ENCODE assay signal across 8 mouse cellular contexts in genomic region chr1:57436954-57437353, GRCm38 (mm10). TPM values are rescaled to one million over a fixed set of nuclear protein-coding genes. Genes with fewer than 3 reads are reported as not detected.
DNase-seq lines count a peak whose midpoint lies in the region; ATAC-seq and TF ChIP-seq lines count a peak whose summit lies in the region.

No protein-coding gene starts in this region.

- WGBS in forebrain, embryonic 11.5 days, result 45% methylated on average over 9 of the region's 9 CpGs
- 69% methylated on average over 9 of the region's 9 CpGs for WGBS in forebrain, embryonic 10.5 days
- WGBS in intestine, embryonic 16.5 days, result 37% methylated on average over 9 of the region's 9 CpGs

- H3K27ac ChIP-seq in forebrain, embryonic 11.5 days (ENCODE audit: low read depth, low read length), result 0 out of 2 replicates have a peak overlapping the region, but pooled peaks have one; percentile 18
- no peak overlapping the region; the same call in 1 of the 2 replicates for H3K27ac ChIP-seq in forebrain, embryonic 10.5 days
- no peak overlapping the region for H3K27ac ChIP-seq in MEL (ENCODE audit: control insufficient read depth, low read depth, low read length)
- peak overlapping the region; percentile 78 for H3K27ac ChIP-seq in intestine, embryonic 16.5 days (ENCODE audit: low read length)

- no peaks in the 10 kb centered on the region for H3K9me3 ChIP-seq in forebrain, embryonic 11.5 days (ENCODE audit: control insufficient read depth, low read length)
- no peaks in the 10 kb centered on the region for H3K9me3 ChIP-seq in forebrain, embryonic 10.5 days
- no peaks in the 10 kb centered on the region for H3K9me3 ChIP-seq in MEL (replicated peaks; ENCODE audit: insufficient read depth, low read length)
- H3K9me3 ChIP-seq in intestine, embryonic 16.5 days (ENCODE audit: control insufficient read depth, low read length), result no peaks in the 10 kb centered on the region

- no peak for ATAC-seq in forebrain, embryonic 11.5 days (replicated peaks; ENCODE audit: low FRiP score)
- ATAC-seq in intestine, embryonic 16.5 days, result 0 out of 2 replicates have a peak, but pooled peaks have one; percentile 51
- no peak for ATAC-seq in monocyte, adult 5-6 weeks (replicated peaks; ENCODE audit: insufficient number of reproducible peaks, low FRiP score, low TSS enrichment, poor library complexity, severe bottlenecking)

- H3K36me3 ChIP-seq in forebrain, embryonic 11.5 days (ENCODE audit: control insufficient read depth, insufficient read depth, low read length), result no peaks in the 10 kb centered on the region
- no peaks in the 10 kb centered on the region for H3K36me3 ChIP-seq in forebrain, embryonic 10.5 days (replicated peaks)
- H3K36me3 ChIP-seq in MEL (ENCODE audit: control insufficient read depth in 1 of 2, insufficient read depth in 2 of 2, low read length in 2 of 2), result peaks cover 0 to 4% of the 10 kb centered on the region in 2 experiments; a peak in 1 of 4 replicates
- H3K36me3 ChIP-seq in intestine, embryonic 16.5 days (ENCODE audit: control insufficient read depth, insufficient read depth, low read length), result no peaks in the 10 kb centered on the region

- no peak for TF ChIP-seq CTCF in MEL (IDR thresholded peaks at IDR 0.05 in 2 of 3, conservative IDR thresholded peaks at IDR 0.05 in 1 of 3; ENCODE audit: control insufficient read depth in 1 of 3, insufficient read depth in 1 of 3, low read depth in 2 of 3, low read length in 3 of 3, poor library complexity in 1 of 3, severe bottlenecking in 1 of 3)

- H3K4me1 ChIP-seq in forebrain, embryonic 11.5 days (replicated peaks; ENCODE audit: control insufficient read depth, insufficient read depth, low read length), result 0 out of 2 replicates have a peak, but pooled peaks cover 4% of the 10 kb centered on the region
- H3K4me1 ChIP-seq in forebrain, embryonic 10.5 days, result peaks cover 14% of the 10 kb centered on the region
- peaks cover 2 to 14% of the 10 kb centered on the region in 2 experiments; a peak in 3 of 4 replicates for H3K4me1 ChIP-seq in MEL (ENCODE audit: control insufficient read depth in 1 of 2, insufficient read depth in 2 of 2, low read length in 2 of 2)
- peaks cover 4% of the 10 kb centered on the region; the same call in 1 of the 2 replicates for H3K4me1 ChIP-seq in intestine, embryonic 16.5 days (ENCODE audit: control insufficient read depth, insufficient read depth, low read length)

- no peak overlapping the region for H3K4me3 ChIP-seq in forebrain, embryonic 11.5 days (ENCODE audit: low read depth, low read length)
- H3K4me3 ChIP-seq in forebrain, embryonic 10.5 days, result no peak overlapping the region
- H3K4me3 ChIP-seq in MEL (ENCODE audit: control insufficient read depth in 1 of 2, insufficient read depth in 1 of 2, low read depth in 2 of 2, low read length in 2 of 2), result peak overlapping the region; percentile 12 to 26
- H3K4me3 ChIP-seq in intestine, embryonic 16.5 days (ENCODE audit: low read length), result peak overlapping the region; percentile 24

- no peak for TF ChIP-seq POLR2A in MEL (IDR thresholded peaks at IDR 0.05; ENCODE audit: control insufficient read depth in 1 of 2, insufficient read depth in 1 of 2, low read depth in 1 of 2, low read length in 2 of 2, poor library complexity in 1 of 2)

- TF ChIP-seq EP300 in MEL (IDR thresholded peaks at IDR 0.05; ENCODE audit: low read depth in 1 of 2, low read length in 2 of 2), result no peak

- H3K79me2 ChIP-seq in MEL (ENCODE audit: control insufficient read depth, insufficient read depth, low read length, poor library complexity), result no peaks in the 10 kb centered on the region

- no peak for TF ChIP-seq RAD21 in MEL (IDR thresholded peaks at IDR 0.05; ENCODE audit: low read depth, low read length)

- H3K4me2 ChIP-seq in forebrain, embryonic 11.5 days (ENCODE audit: low read depth, low read length, severe bottlenecking), result no peak overlapping the region
- peak overlapping the region; percentile 46 for H3K4me2 ChIP-seq in intestine, embryonic 16.5 days (ENCODE audit: low read depth, low read length)

- no peaks in the 10 kb centered on the region for H3K27me3 ChIP-seq in forebrain, embryonic 11.5 days (ENCODE audit: control insufficient read depth, insufficient read depth, low read length)
- 0 out of 2 replicates have a peak, but pooled peaks cover under 1% of the 10 kb centered on the region for H3K27me3 ChIP-seq in forebrain, embryonic 10.5 days (ENCODE audit: poor library complexity, severe bottlenecking)
- no peaks in the 10 kb centered on the region; a peak in 1 of 4 replicates for H3K27me3 ChIP-seq in MEL (ENCODE audit: control insufficient read depth in 1 of 2, insufficient read depth in 2 of 2, low read length in 2 of 2)
- no peaks in the 10 kb centered on the region for H3K27me3 ChIP-seq in intestine, embryonic 16.5 days (replicated peaks; ENCODE audit: control insufficient read depth, insufficient read depth, low read length)

- DNase-seq in forebrain, embryonic 11.5 days (ENCODE audit: low spot score), result no peak
- no peak for DNase-seq in forebrain, embryonic 10.5 days (ENCODE audit: extremely low spot score, low spot score)
- DNase-seq in MEL (ENCODE audit: low read depth, low spot score), result peak; percentile 23
- DNase-seq in heart, adult 11 months, result peak; percentile 96
- DNase-seq in lung, postnatal 36 days, result peak; percentile 22
- no peak for DNase-seq in ovary, postnatal 14 days (ENCODE audit: low spot score)

- H3K9ac ChIP-seq in forebrain, embryonic 11.5 days (ENCODE audit: low read length), result no peak overlapping the region
- peak overlapping the region; percentile 13; the same call in 1 of the 2 replicates for H3K9ac ChIP-seq in MEL (ENCODE audit: control insufficient read depth, low read depth, low read length, poor library complexity, severe bottlenecking)
- peak overlapping the region; percentile 41 for H3K9ac ChIP-seq in intestine, embryonic 16.5 days (ENCODE audit: low read depth, low read length)

TF ChIP-seq in MEL, 35 proteins besides CTCF, POLR2A, EP300 and RAD21:
- TF ChIP-seq ZKSCAN1 (IDR thresholded peaks at IDR 0.05; ENCODE audit: low read depth, low read length), result no peak
- no peak for TF ChIP-seq TAL1 (IDR thresholded peaks at IDR 0.05; ENCODE audit: low read length)
- TF ChIP-seq NELFE (IDR thresholded peaks at IDR 0.05; ENCODE audit: low read depth, low read length), result no peak
- TF ChIP-seq SIN3A (IDR thresholded peaks at IDR 0.05; ENCODE audit: low read length), result no peak
- no peak for TF ChIP-seq MAX (IDR thresholded peaks at IDR 0.05; ENCODE audit: low read length)

RNA-seq across cellular contexts. Expression of gene Tyw5, which starts 30.1 kb away (rescaled TPM):
- polyA plus RNA-seq in forebrain, embryonic 11.5 days (2014; fragmentation: Nextera tagmentation; extraction: Ambion mirVana), result 26.9 and 31.5 TPM in 2 replicates
- polyA plus RNA-seq in forebrain, embryonic 10.5 days (2016; fragmentation: Nextera tagmentation; extraction: Ambion mirVana), result 31.7 and 37.0 TPM in 2 replicates
- total RNA-seq in MEL (2012; rRNA removed), result 15.0 and 15.8 TPM in 2 replicates
- 10 to 100 TPM in 1 of 2 experiments, not detected in 1; 18.5 TPM for polyA plus RNA-seq in MEL (2012; ENCODE audit: insufficient read depth in 1 of 2, insufficient read length in 2 of 2, low read depth in 1 of 2, low replicate concordance in 2 of 2, missing spikeins in 1 of 2)
- polyA plus RNA-seq in intestine, embryonic 16.5 days (2015; fragmentation: Nextera tagmentation; extraction: Ambion mirVana), result 19.4 and 20.0 TPM in 2 replicates
- 47.4 to 82.2 TPM (median 64.4 TPM) in 3 replicates for total RNA-seq in monocyte, adult 5-6 weeks (2017)

RNA-seq across cellular contexts. Expression of gene Maip1, which starts 30.8 kb away (rescaled TPM):
- polyA plus RNA-seq in forebrain, embryonic 11.5 days (2014; fragmentation: Nextera tagmentation; extraction: Ambion mirVana), result 17.0 and 18.4 TPM in 2 replicates
- polyA plus RNA-seq in forebrain, embryonic 10.5 days (2016; fragmentation: Nextera tagmentation; extraction: Ambion mirVana), result 18.4 and 18.6 TPM in 2 replicates
- 8.1 and 10.2 TPM in 2 replicates for total RNA-seq in MEL (2012; rRNA removed)
- 1 to 10 TPM in 1 of 2 experiments, not detected in 1; 8.8 TPM for polyA plus RNA-seq in MEL (2012; ENCODE audit: insufficient read depth in 1 of 2, insufficient read length in 2 of 2, low read depth in 1 of 2, low replicate concordance in 2 of 2, missing spikeins in 1 of 2)
- 16.1 and 18.4 TPM in 2 replicates for polyA plus RNA-seq in intestine, embryonic 16.5 days (2015; fragmentation: Nextera tagmentation; extraction: Ambion mirVana)
- total RNA-seq in monocyte, adult 5-6 weeks (2017), result 9.7 to 18.5 TPM (median 15.8 TPM) in 3 replicates

RNA-seq across cellular contexts. Expression of gene 1700066M21Rik, which starts 59.5 kb away (rescaled TPM):
- polyA plus RNA-seq in forebrain, embryonic 11.5 days (2014; fragmentation: Nextera tagmentation; extraction: Ambion mirVana), result 12.9 and 14.2 TPM in 2 replicates
- polyA plus RNA-seq in forebrain, embryonic 10.5 days (2016; fragmentation: Nextera tagmentation; extraction: Ambion mirVana), result 9.5 and 10.5 TPM in 2 replicates
- total RNA-seq in MEL (2012; rRNA removed), result 10.8 and 11.7 TPM in 2 replicates
- 1 to 10 TPM in 1 of 2 experiments, not detected in 1; 9.9 TPM for polyA plus RNA-seq in MEL (2012; ENCODE audit: insufficient read depth in 1 of 2, insufficient read length in 2 of 2, low read depth in 1 of 2, low replicate concordance in 2 of 2, missing spikeins in 1 of 2)
- 10.9 and 11.5 TPM in 2 replicates for polyA plus RNA-seq in intestine, embryonic 16.5 days (2015; fragmentation: Nextera tagmentation; extraction: Ambion mirVana)
- 14.6 to 27.8 TPM (median 20.0 TPM) in 3 replicates for total RNA-seq in monocyte, adult 5-6 weeks (2017)

Comparison
In these comparisons a context has a peak if more than half of its experiments do, and no peak if none do; other contexts are left out.
1. H3K27ac ChIP-seq: peak in forebrain, embryonic 11.5 days (single experiment) and intestine, embryonic 16.5 days (single experiment); none in forebrain, embryonic 10.5 days (single experiment) and MEL (single experiment).
2. DNase-seq: peak in MEL (single experiment), heart, adult 11 months (single experiment) and lung, postnatal 36 days (single experiment); none in forebrain, embryonic 11.5 days (single experiment), forebrain, embryonic 10.5 days (single experiment) and ovary, postnatal 14 days (single experiment).
3. H3K4me3 ChIP-seq: peak in MEL (2 of 2) and intestine, embryonic 16.5 days (single experiment); none in forebrain, embryonic 11.5 days (single experiment) and forebrain, embryonic 10.5 days (single experiment).